Mouse (Mus musculus): ENCODE measurements around the gene 1700001F09Rik.
"Not testable (repeated sequence)": the region's sequence is repeated elsewhere in the genome, so short reads cannot be mapped to it uniquely, and the experiment has no call there.

Gene 1700001F09Rik

GRCm38 (mm10) chr14:43347711-43348110 is at the start of gene 1700001F09Rik:
TSS of gene 1700001F09Rik (minus strand) at chr14:43347811.
- not testable (repeated sequence) for DNase-seq (ENCODE audit: low read depth, low spot score)

GRCm38 (mm10) chr14:43361713-43362112 is 14.1 kb upstream of the 1700001F09Rik start:
- not testable (repeated sequence) for DNase-seq (ENCODE audit: low read depth, low spot score)

- DNase-seq (ENCODE audit: low read depth, low spot score): not testable (repeated sequence)
Measured at GRCm38 (mm10) chr14:43359246-43359645, 11.6 kb upstream of the 1700001F09Rik start.

GRCm38 (mm10) chr14:43357496-43357895 is 9.9 kb upstream of the 1700001F09Rik start:
- not testable (repeated sequence) for DNase-seq (ENCODE audit: low read depth, low spot score)

GRCm38 (mm10) chr14:43352944-43353343 is 5.3 kb upstream of the 1700001F09Rik start:
- not testable (repeated sequence) for DNase-seq (ENCODE audit: low read depth, low spot score)

- DNase-seq (ENCODE audit: low read depth, low spot score): not testable (repeated sequence)
Measured at GRCm38 (mm10) chr14:43337646-43338045, 10.0 kb downstream of the 1700001F09Rik start.

GRCm38 (mm10) chr14:43331362-43331880 is 16.2 kb downstream of the 1700001F09Rik start:
- DNase-seq (ENCODE audit: low read depth, low spot score): not testable (repeated sequence)

GRCm38 (mm10) chr14:43328603-43329002 is 19.0 kb downstream of the 1700001F09Rik start:
- DNase-seq (ENCODE audit: low read depth, low spot score): not testable (repeated sequence)

- DNase-seq (ENCODE audit: low read depth, low spot score): not testable (repeated sequence)
Measured at GRCm38 (mm10) chr14:43319516-43319915, 28.1 kb downstream of the 1700001F09Rik start.

- DNase-seq (ENCODE audit: low read depth, low spot score): not testable (repeated sequence)
Measured at GRCm38 (mm10) chr14:43293503-43293902, 54.1 kb downstream of the 1700001F09Rik start, which contains the start of gene Gm8127. TSS of gene Gm8127 (minus strand) at chr14:43293832.

Data from A20 (cell line).